Mouse (Mus musculus): ENCODE results near the gene Cemip.

The Cemip gene

DNA sequence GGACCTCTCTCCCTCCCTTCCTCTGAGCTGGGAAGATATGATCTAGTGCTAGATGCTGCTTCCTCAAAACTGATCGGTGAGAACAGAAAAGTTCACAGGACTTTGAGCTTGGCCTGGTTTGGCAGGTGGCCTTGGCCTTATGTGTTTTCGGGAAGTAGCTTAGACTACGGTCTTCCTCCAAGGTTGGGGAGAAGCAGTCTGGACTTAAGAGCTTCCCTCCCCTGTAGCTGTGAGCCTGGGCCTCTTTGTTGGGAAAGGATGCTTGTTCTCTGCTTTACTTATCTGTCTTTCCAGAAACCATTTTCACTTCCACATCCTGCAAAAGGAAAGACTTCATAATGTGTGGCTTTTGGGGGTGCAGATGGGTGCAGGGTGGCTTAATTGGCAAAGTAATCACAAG is 181.5 kb downstream of the Cemip start:
- TF ChIP-seq GATA4 (IDR thresholded peaks at IDR 0.05; ENCODE audit: insufficient replicate concordance, low read length) = no peak

DNA sequence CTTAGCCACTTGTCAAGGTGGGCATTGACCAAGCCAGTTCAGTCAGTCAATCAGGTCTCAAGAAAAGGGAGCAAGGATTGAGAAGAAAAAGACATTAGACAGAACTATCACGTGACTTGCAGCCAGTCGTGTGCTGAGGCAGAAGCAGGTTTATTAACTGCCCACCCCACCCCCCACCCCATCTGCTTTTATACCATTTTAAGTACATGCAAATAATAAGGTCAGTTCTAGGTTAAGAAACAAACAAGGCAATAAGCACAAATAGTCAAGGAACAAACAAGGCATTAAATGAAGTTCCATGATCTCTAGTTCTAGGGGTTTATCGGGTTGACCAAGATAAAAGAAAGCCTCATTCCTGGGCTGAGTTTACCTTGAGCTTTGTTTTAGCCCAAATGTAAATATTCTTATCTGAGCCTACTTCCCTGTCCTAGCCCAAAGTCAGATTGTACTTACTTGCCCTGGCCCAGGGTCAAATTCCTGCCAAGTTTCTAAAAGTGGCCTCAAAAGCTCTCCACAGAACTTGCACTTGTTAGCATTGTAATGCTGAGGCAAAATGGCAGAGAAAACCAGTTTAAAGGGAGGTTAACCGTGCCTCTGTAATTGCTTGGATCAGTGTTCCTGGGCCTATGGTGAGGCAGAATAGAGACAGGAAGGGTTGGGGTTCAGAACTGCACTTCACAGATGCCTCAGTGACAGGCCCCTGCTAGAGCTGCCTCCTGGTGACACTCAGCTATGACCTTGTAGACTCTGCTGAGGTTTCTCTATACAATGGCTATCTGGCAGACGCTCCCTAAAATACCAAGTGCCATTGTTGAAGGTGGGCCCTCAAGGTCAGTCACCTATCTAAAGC is 183.8 kb downstream of the Cemip start:
- no peak for TF ChIP-seq GATA4 (IDR thresholded peaks at IDR 0.05; ENCODE audit: insufficient replicate concordance, low read length)

DNA sequence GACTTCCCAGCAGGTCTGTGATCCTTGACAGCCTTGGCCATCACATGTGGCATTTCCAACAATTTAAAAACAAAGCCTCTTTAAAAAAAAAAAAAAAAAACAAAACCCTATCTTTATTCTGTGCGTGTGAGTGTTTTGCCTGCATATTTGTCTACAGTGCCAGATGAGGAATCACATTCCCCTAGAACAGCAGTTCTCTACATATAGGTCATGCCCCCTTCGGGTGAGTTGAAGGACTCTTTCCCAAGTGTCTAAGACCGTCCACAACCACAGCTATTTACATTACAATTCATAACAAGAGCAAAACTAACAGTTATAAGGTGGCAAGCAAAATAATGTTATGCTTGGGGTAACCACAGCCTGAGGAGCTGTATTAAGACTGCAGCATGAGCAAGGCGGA is 184.9 kb downstream of the Cemip start:
- TF ChIP-seq GATA4 (IDR thresholded peaks at IDR 0.05; ENCODE audit: insufficient replicate concordance, low read length) = no peak

DNA sequence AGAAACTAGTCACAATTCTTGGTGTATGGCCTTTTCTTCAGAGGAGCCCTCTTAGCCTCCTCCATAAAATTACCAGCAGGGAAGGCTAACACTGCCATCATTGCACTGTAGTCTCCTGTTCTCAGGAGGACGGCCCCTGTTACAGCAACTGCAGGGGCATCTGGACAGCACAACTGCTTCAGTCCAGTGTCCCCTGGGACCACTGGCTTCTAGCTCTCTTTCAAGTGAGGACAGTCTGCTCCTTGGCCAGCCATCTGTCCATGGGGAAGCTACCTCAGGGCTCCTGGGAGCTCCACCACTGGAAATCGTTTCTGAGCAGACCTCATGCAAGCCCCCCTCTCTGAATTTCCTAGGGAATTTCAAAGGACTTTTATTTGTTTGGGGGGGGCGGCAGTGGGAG is 185.8 kb downstream of the Cemip start:
- no peak for TF ChIP-seq GATA4 (IDR thresholded peaks at IDR 0.05; ENCODE audit: insufficient replicate concordance, low read length)

DNA sequence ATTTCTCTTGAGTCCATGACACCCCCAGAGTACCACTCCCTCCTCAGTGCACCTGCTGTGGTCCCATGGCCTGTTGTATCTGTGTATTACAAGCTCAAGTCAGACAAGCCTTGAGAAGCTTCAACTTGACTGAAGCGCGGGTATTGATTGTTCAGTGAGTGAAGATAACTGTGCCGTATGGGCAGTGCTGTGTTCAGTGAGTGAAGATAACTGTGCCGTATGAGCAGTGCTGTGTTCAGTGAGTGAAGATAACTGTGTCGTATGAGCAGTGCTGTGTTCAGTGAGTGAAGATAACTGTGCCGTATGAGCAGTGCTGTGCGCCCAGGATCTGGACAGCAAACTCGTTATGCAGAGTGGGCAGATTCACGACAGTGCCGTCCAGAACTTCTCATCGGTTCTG is 188.0 kb downstream of the Cemip start:
- no peak for TF ChIP-seq GATA4 (IDR thresholded peaks at IDR 0.05; ENCODE audit: insufficient replicate concordance, low read length)

DNA sequence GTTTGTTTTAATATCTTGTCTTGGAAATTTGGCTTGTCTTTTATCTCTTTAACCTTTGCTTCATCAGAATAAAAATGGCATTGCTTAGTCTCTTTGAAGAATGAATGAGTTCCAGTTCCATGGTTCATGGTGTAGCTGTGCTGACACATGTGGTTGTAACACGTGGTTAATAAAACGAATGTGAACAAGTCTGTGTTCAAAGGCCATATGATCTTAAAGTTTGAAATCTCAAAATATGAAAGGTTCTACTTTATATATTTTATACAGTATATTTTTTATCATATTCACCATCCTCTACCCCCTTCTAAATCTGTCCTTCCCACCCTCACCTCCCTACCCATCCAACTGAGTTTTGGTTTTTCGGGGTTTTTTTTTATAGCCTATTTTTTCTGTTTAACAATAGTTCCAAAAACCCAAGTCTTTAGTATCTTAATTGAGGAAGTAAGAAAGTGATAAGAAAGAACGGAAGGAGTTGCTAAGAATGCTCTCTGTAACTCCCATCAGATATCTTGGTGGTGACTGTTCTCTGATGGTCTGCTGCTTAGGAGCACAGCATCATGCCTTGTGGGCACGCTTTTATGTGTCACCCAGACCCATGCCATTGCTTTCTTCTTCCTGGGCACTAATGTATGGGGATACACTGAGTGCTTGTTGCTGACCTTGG is 190.1 kb downstream of the Cemip start:
- TF ChIP-seq GATA4 (IDR thresholded peaks at IDR 0.05; ENCODE audit: insufficient replicate concordance, low read length) = no peak

DNA sequence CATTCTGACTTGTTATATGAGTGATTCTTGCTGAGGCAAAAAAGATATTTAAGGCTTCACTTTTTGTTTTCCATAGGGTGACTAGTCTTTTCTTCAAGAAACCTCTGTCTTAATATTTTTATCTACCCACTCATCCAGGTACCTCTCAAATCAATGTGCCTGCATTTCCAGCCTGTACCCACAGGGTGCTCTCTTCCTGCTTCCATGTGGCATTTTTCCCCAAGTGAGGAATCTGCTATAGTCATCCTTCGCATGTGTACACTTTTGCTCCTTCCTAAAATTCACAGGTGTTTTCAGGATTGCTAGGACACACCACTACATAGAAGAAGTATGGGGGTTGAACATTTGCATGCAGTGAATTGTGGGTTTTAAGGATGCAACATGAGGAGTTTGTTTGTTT is 192.0 kb downstream of the Cemip start:
- no peak for TF ChIP-seq GATA4 (IDR thresholded peaks at IDR 0.05; ENCODE audit: insufficient replicate concordance, low read length)

DNA sequence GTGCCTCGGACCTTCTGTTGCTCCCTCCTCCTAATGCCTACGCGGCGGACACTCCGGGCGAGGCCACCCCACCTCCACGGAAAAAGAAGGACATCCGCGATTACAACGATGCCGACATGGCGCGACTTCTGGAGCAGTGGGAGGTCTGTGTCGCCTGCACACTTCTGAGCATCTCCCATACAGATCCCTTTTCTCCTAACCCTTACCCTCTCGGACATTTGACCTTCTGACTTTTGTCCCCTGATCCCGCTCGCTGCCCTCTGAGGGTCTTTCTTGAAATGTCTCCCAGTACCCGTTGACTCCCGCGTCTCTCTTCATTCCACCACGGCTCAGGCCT is 194.0 kb downstream of the Cemip start:
- no peak for TF ChIP-seq GATA4 (IDR thresholded peaks at IDR 0.05; ENCODE audit: insufficient replicate concordance, low read length)

DNA sequence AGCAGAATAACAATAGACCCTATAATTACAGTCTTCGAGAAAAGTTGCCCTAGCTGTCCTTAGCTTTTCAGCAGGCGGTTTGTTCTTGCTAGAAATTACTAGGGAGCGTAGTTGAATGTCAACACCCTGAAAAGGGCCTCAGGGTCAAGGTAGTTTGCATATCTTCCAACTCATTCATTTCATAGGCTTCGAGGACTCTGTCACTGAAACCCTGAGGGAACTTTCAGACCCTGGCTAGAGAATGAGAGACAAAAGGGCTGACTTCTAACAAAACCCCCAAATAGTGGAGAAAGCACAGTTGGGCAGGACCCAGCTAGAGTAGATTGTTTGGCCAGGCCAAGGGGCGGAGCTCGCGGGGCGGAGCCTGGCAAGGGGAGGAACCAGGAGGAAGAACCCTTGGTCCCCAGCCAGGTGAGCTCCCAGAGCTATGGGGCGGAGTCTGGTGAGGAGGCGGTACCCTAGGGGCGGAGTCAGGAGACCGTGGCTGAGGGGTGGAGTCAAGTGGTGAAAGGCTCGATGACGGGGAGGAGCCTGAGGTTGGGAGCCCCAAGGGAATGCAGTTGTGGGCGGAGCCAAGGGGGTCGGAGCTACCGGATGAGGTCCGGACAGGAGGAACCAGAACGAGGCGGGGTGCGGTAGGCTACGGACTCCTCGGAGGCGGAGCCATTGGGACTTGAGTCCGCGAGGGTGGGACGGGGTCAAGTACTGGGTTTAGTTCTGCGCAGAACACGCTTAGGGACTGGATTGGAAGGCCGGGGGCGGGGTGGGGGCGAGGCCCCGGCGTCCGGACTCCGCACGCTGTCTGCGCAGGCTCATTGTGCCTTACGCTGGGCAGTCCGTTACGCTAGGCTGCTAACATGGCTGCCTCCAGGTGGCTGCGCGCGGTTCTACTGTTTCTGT is 194.6 kb downstream of the Cemip start:
- peak; percentile 40; the same call in 1 of the 2 replicates for TF ChIP-seq GATA4 (IDR thresholded peaks at IDR 0.05; ENCODE audit: insufficient replicate concordance, low read length)

DNA sequence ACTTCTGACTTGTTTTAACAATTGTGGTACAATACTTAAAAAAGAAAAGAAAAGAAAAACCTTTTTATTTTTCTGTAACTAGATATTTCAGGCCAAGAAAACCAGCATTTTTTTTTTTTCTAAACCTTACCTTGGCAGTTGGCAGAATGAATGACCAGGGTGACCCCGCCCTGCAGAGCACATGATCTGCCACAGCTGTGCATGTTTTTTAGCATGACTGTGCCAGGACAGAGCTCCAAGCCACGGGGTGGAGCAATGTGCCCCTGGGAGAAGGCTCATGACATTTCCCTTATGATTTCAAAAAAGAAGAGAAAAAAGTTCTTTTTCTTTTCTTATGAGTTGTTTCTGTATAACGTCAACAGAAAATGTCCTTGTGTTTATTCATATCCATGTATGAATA is 196.9 kb downstream of the Cemip start:
- no peak for TF ChIP-seq GATA4 (IDR thresholded peaks at IDR 0.05; ENCODE audit: insufficient replicate concordance, low read length)

DNA sequence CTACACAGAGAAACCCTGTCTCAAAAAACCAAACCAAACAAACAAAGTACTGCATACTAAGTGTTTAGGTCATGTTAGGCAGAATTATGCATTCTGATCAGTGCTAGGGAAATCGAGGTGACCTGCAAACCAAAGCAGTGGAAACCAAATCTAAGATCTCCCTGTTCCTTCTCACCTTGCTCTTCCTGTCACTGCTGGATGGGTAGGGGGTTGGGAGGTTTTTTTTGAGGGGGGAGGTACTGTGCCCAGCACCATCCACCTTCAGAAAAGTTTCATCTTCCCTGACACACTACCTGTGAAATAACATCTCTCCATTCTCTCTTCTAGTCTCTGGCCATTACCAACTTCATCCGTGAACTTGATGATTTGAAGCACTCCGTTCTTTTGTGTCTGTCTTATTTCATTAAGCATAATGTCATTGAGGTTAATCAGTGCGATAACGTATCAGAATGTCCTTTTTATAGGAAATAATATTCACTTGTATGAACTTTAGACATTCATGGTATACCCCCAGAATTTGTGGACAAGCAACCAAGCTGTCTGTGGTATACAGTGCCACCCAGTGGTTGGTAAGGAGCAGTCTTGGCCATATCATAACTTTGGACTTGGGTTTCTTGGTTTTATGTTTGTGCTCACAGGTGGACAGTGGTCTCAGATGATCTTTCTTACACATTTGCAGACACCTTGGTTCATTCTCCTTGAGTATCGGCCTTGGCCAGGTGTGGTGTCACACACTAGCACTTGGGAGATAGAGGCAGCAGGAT is 199.8 kb downstream of the Cemip start:
- TF ChIP-seq GATA4 (IDR thresholded peaks at IDR 0.05; ENCODE audit: insufficient replicate concordance, low read length) = no peak

DNA sequence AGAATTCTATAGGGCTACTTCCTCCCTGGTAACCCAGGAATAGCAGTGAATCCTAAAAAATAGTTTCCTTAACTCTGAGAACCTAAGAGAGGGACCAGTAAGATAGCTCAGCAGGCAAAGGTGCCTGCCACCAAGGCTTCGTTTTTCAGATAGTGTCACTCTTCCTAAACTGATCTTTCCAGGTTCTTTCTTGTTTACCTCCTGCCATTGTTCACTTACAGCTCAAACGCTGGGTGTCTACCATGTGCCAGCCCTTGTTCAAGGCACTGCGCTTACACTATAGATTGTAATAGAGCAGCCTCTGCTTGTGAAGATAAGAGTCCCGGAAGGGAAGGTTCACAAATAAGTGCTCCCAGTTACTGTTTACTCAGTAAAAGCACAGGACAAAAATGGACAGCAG is 200.5 kb downstream of the Cemip start:
- TF ChIP-seq GATA4 (IDR thresholded peaks at IDR 0.05; ENCODE audit: insufficient replicate concordance, low read length) = no peak

DNA sequence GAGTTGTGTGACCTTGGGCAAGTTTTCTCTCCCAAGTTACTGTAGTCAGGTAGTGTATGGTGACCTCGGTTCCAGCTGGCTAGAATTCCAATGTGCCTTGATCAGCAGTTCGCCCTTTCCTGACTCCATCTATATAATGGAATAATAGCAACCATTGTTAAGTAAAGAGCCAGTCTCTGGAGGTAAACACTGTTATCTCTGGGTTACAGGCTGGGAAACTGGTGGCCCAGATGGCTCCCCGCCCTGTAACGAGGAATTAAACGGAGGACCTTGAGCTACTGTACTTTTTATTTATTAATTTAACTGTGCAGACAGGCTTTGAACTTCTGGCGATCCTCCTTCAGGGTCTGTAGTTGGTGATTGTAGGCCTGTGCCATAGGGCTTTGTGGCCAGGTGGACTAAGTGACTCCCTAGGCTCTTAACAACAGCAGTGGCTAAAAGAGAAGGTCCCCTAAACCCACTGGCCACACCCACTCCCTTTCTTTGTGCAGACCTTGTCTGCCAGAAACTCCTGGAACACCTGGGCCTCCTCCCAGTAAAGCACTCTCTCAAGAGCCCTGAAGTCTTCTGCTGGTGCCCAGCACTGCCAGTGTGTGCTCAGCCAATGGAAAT is 201.3 kb downstream of the Cemip start:
- no peak for TF ChIP-seq GATA4 (IDR thresholded peaks at IDR 0.05; ENCODE audit: insufficient replicate concordance, low read length)

DNA sequence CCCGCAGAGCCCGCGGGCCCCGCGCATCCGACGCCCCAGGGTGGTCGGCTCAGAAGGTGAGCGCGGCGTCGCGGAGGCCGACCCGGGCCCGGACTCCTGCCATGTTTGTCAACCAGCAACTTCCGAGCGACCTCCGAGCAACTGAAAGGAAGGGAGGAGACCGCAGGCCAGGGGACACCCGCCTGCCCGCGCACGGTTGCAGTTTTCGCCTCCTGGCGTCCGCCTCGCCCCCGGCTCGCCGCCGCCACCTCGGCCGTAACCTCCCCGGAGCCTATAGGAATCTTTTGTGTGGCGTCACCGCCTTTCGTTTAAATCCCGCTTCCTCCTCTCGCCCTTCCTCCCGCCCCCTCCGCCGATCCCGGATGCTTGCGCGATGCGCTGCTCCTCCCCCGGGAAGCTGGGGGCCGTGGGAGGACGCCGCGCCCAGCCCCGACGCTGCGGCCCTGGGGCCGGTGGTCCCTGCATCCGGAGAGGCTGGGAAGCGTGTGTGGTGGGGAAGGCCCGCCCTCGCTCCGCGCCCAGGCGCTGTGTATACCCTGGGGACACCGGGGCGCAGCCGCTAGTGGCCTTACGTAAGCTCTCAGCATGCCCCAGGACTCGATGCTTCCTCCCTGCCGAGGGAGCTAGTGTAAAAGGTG is 202.2 kb downstream of the Cemip start, which contains the start of the genes Tlnrd1 and Mesd:
Tlnrd1 (minus strand) TSS at position 285 of the 638 bp plus-strand sequence.
Mesd (plus strand) TSS at position 446 of the 638 bp plus-strand sequence.
- TF ChIP-seq GATA4 (IDR thresholded peaks at IDR 0.05; ENCODE audit: insufficient replicate concordance, low read length) = peak; percentile 67; the same call in 1 of the 2 replicates

Measured in liver, adult (tissue).